Mouse (Mus musculus) embryonic facial prominence, embryonic 11.5 days (tissue): ENCODE results near the gene Shroom1. TPM values are rescaled to one million over a fixed set of nuclear protein-coding genes. Genes with fewer than 3 reads are reported as not detected.

Experiments
- ATAC-seq: fragments of 200-750 bp; cut with Nextera tagmentation; replicated peaks from 2 replicates; pipeline ENCODE4 v1.8.0; 2017; ENCODE audit warnings: low read depth; ENCODE audit not compliant: insufficient number of reproducible peaks, low FRiP score, low TSS enrichment
- DNase-seq: peaks from one replicate; pipeline ENCODE4 v3.0.0-alpha.2; 2015; ENCODE audit warnings: low spot score
- H3K27ac ChIP-seq: fragments of 300-500 bp; sonication (generic); replicated peaks from 2 replicates; pipeline ENCODE4 v1.5.1; 2014; ENCODE audit warnings: mild to moderate bottlenecking, low read depth, low read length, control low read depth
- H3K27me3 ChIP-seq: fragments of 300-500 bp; sonication (generic); 2 replicates; pipeline ENCODE4 v1.6.1; 2014; ENCODE audit warnings: mild to moderate bottlenecking, low read length, moderate library complexity, mixed read lengths; ENCODE audit not compliant: control insufficient read depth, insufficient read depth
- H3K36me3 ChIP-seq: fragments of 300-500 bp; sonication (generic); replicated peaks from 2 replicates; pipeline ENCODE4 v1.6.1; 2014; ENCODE audit warnings: low read depth, mild to moderate bottlenecking, low read length, moderate library complexity, mixed read lengths; ENCODE audit not compliant: control insufficient read depth, insufficient read depth
- H3K4me1 ChIP-seq: fragments of 300-500 bp; sonication (generic); 2 replicates; pipeline ENCODE4 v1.6.1; 2014; ENCODE audit warnings: low read length, mixed read lengths; ENCODE audit not compliant: control insufficient read depth, insufficient read depth
- H3K4me2 ChIP-seq: fragments of 300-500 bp; sonication (generic); 2 replicates; pipeline ENCODE4 v1.6.1; 2014; ENCODE audit warnings: low read depth, mild to moderate bottlenecking, control low read depth, low read length, moderate library complexity
- H3K4me3 ChIP-seq: fragments of 300-500 bp; sonication (generic); 2 replicates; pipeline ENCODE4 v1.5.1; 2014; ENCODE audit warnings: low read depth, low read length, control low read depth
- H3K9ac ChIP-seq: fragments of 300-500 bp; sonication (generic); replicated peaks from 2 replicates; pipeline ENCODE4 v1.6.1; 2014; ENCODE audit warnings: mild to moderate bottlenecking, control low read depth, low read length
- H3K9me3 ChIP-seq: fragments of 300-500 bp; sonication (generic); replicated peaks from 2 replicates; pipeline ENCODE4 v1.6.1; 2016; ENCODE audit warnings: mild to moderate bottlenecking, low read length, inconsistent platforms, mixed read lengths; ENCODE audit not compliant: control insufficient read depth
- WGBS: fragments of 180-500 bp; shearing (Covaris S2); extraction: QIAGEN DNeasy Blood & Tissue Kit; methylation state at CpG from one replicate; pipeline ENCODE4 v1.1.7; 2014; 5-methylcytosine and 5-hydroxymethylcytosine counted together
- polyA plus RNA-seq: library from polyadenylated mRNA; unstranded; fragments of >200 nt; fragmentation: Nextera tagmentation; extraction: Ambion mirVana; gene quantifications from 2 replicates; pipeline ENCODE4 v1.2.1, GENCODE M21; 2014

The Shroom1 gene
- polyA plus RNA-seq, 1 experiment from 2014 or later: 2.3 TPM

GRCm38 (mm10) chr11:53502039-53502765 lies 45.2 kb downstream of the Shroom1 start:
- no peaks in the 10 kb centered on the region for H3K36me3 ChIP-seq
- no peak overlapping the region for H3K9ac ChIP-seq
- H3K27ac ChIP-seq: no peak overlapping the region
- ATAC-seq (no peak), DNase-seq (no peak)
- no peak overlapping the region for H3K4me2 ChIP-seq
- no peaks in the 10 kb centered on the region for H3K27me3 ChIP-seq
- H3K9me3 ChIP-seq: no peaks in the 10 kb centered on the region
- 84% methylated on average over 8 of the region's 8 CpGs for WGBS
- no peaks in the 10 kb centered on the region for H3K4me1 ChIP-seq
- H3K4me3 ChIP-seq: no peak overlapping the region

- Histone ChIP-seq H3K4me2 (no peak overlapping the region), H3K9ac (no peak overlapping the region), H3K9me3 (no peaks in the 10 kb centered on the region), H3K36me3 (no peaks in the 10 kb centered on the region), H3K4me3 (no peak overlapping the region), H3K27ac (no peak overlapping the region), H3K4me1 (no peaks in the 10 kb centered on the region), H3K27me3 (no peaks in the 10 kb centered on the region)
- ATAC-seq (no peak), DNase-seq (no peak)
- 82% methylated on average over 5 of the region's 5 CpGs for WGBS
Measured at GRCm38 (mm10) chr11:53503738-53504137, 46.7 kb downstream of the Shroom1 start.

- 77% methylated on average over 8 of the region's 8 CpGs for WGBS
- Histone ChIP-seq H3K36me3 (no peaks in the 10 kb centered on the region), H3K4me2 (no peak overlapping the region), H3K4me3 (no peak overlapping the region), H3K27me3 (no peaks in the 10 kb centered on the region), H3K9ac (no peak overlapping the region), H3K27ac (no peak overlapping the region), H3K4me1 (no peaks in the 10 kb centered on the region), H3K9me3 (no peaks in the 10 kb centered on the region)
- DNase-seq: no peak
- ATAC-seq: no peak; the same call in 1 of the 2 replicates
Measured at GRCm38 (mm10) chr11:53504376-53504775, 47.4 kb downstream of the Shroom1 start.

- Histone ChIP-seq H3K9ac (no peak overlapping the region), H3K27me3 (no peaks in the 10 kb centered on the region), H3K4me3 (no peak overlapping the region), H3K27ac (no peak overlapping the region), H3K4me2 (no peak overlapping the region), H3K9me3 (no peaks in the 10 kb centered on the region), H3K4me1 (no peaks in the 10 kb centered on the region), H3K36me3 (no peaks in the 10 kb centered on the region)
- DNase-seq (no peak), ATAC-seq (no peak)
- 54% methylated on average over 5 of the region's 5 CpGs for WGBS
Measured at GRCm38 (mm10) chr11:53505026-53505663, 48.1 kb downstream of the Shroom1 start.

- Histone ChIP-seq H3K36me3 (no peaks in the 10 kb centered on the region), H3K27ac (no peak overlapping the region), H3K27me3 (no peaks in the 10 kb centered on the region), H3K9ac (no peak overlapping the region), H3K4me1 (no peaks in the 10 kb centered on the region), H3K4me2 (no peak overlapping the region), H3K9me3 (no peaks in the 10 kb centered on the region), H3K4me3 (no peak overlapping the region)
- DNase-seq (no peak), ATAC-seq (no peak)
- 88% methylated on average over 9 of the region's 9 CpGs for WGBS
Measured at GRCm38 (mm10) chr11:53507098-53507805, 50.2 kb downstream of the Shroom1 start.

- ATAC-seq (no peak), DNase-seq (no peak)
- WGBS: 64% methylated on average over 7 of the region's 7 CpGs
- Histone ChIP-seq H3K27me3 (no peaks in the 10 kb centered on the region), H3K4me3 (no peak overlapping the region), H3K9ac (no peak overlapping the region), H3K4me1 (no peaks in the 10 kb centered on the region), H3K9me3 (no peaks in the 10 kb centered on the region), H3K27ac (no peak overlapping the region), H3K36me3 (no peaks in the 10 kb centered on the region), H3K4me2 (no peak overlapping the region)
Measured at GRCm38 (mm10) chr11:53508152-53508551, 51.1 kb downstream of the Shroom1 start.

- no peak overlapping the region for H3K4me3 ChIP-seq
- no peak overlapping the region for H3K27ac ChIP-seq
- no peaks in the 10 kb centered on the region for H3K9me3 ChIP-seq
- no peak overlapping the region for H3K9ac ChIP-seq
- no peaks in the 10 kb centered on the region for H3K4me1 ChIP-seq
- 54% methylated on average over 3 of the region's 3 CpGs for WGBS
- no peak overlapping the region for H3K4me2 ChIP-seq
- ATAC-seq: no peak
- DNase-seq: no peak
- H3K36me3 ChIP-seq: no peaks in the 10 kb centered on the region
- no peaks in the 10 kb centered on the region for H3K27me3 ChIP-seq
Measured at GRCm38 (mm10) chr11:53508591-53508990, 51.6 kb downstream of the Shroom1 start.

GRCm38 (mm10) chr11:53510351-53510750 lies 53.3 kb downstream of the Shroom1 start:
- Histone ChIP-seq H3K4me2 (no peak overlapping the region), H3K4me3 (no peak overlapping the region), H3K9ac (no peak overlapping the region), H3K27me3 (no peaks in the 10 kb centered on the region), H3K9me3 (no peaks in the 10 kb centered on the region), H3K4me1 (no peaks in the 10 kb centered on the region), H3K27ac (no peak overlapping the region), H3K36me3 (no peaks in the 10 kb centered on the region)
- ATAC-seq: no peak
- WGBS: 61% methylated on average over 5 of the region's 5 CpGs
- DNase-seq: no peak
